Mouse (Mus musculus): Measurements from ENCODE around the gene AC170998.1.

DNA sequence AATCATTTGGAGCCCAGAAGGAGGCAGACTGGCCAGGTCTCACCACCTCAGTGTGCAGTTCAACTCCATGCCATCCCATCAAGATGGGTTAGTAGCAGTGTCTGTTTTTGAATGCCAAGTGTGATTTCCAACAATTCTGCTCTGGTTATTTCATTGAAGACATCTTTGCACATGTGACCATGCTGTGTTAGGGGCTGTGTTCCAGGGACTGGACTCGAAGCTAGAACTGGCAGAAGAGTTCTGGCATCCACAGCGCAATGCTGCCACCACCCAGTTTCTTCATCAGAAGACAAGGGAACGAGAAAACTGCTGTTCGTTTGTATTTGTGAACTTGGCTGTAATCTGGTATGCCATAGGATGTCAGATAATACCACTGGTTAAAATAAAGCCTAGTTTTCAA is 22.1 kb downstream of the AC170998.1 start:
- TF ChIP-seq CTCF (IDR thresholded peaks at IDR 0.05; ENCODE audit: low read depth) (no peak), EP300 (IDR thresholded peaks at IDR 0.05; ENCODE audit: low read depth) (no peak)

Data from liver, embryonic 14.5 days (tissue).